Mouse (Mus musculus): ENCODE measurements at regions not wholly inside any gene's neighbourhood (a gene's known extent, or its start where the extent isn't known, plus 50 kb on each side); places are given as distances from the start of the nearest gene placed in this dataset.

GRCm38 (mm10) chr6:143536525-143537293, 369.7 kb downstream of the Etnk1 start:
- no peak overlapping the region for H3K4me3 ChIP-seq
- no peaks in the 10 kb centered on the region for H3K36me3 ChIP-seq (replicated peaks)
- no peak for DNase-seq (ENCODE audit: low spot score)
- no peaks in the 10 kb centered on the region for H3K9me3 ChIP-seq
- WGBS: 87% methylated on average over 11 of the region's 11 CpGs
- H3K27me3 ChIP-seq (replicated peaks; ENCODE audit: low read depth, poor library complexity, severe bottlenecking): 0 out of 2 replicates have a peak, but pooled peaks cover 5% of the 10 kb centered on the region
- peaks cover 16% of the 10 kb centered on the region for H3K4me1 ChIP-seq
- no peak overlapping the region for H3K27ac ChIP-seq (replicated peaks)

GRCm38 (mm10) chr6:143547406-143547903, 380.4 kb downstream of the Etnk1 start:
- WGBS: 90% methylated on average over 10 of the region's 10 CpGs
- Histone ChIP-seq H3K27me3 (replicated peaks; ENCODE audit: low read depth, poor library complexity, severe bottlenecking) (no peaks in the 10 kb centered on the region), H3K36me3 (replicated peaks) (no peaks in the 10 kb centered on the region), H3K4me1 (no peaks in the 10 kb centered on the region), H3K27ac (replicated peaks) (no peak overlapping the region), H3K4me3 (no peak overlapping the region), H3K9me3 (no peaks in the 10 kb centered on the region)
- no peak for DNase-seq (ENCODE audit: low spot score)

- Histone ChIP-seq H3K9me3 (no peaks in the 10 kb centered on the region), H3K36me3 (replicated peaks) (no peaks in the 10 kb centered on the region), H3K27ac (replicated peaks) (no peak overlapping the region), H3K4me1 (no peaks in the 10 kb centered on the region), H3K27me3 (replicated peaks; ENCODE audit: low read depth, poor library complexity, severe bottlenecking) (no peaks in the 10 kb centered on the region), H3K4me3 (no peak overlapping the region)
- peak; percentile 3 for DNase-seq (ENCODE audit: low spot score)
- 86% methylated on average over 3 of the region's 3 CpGs for whole genome bisulfite sequencing
These were observed 387.9 kb downstream of the Etnk1 start for GRCm38 (mm10) chr6:143554946-143555345.

- H3K27me3 ChIP-seq (replicated peaks; ENCODE audit: low read depth, poor library complexity, severe bottlenecking): no peaks in the 10 kb centered on the region
- no peaks in the 10 kb centered on the region for H3K36me3 ChIP-seq (replicated peaks)
- H3K9me3 ChIP-seq: no peaks in the 10 kb centered on the region
- WGBS: 88% methylated on average over 11 of the region's 11 CpGs
- no peak for DNase-seq (ENCODE audit: low spot score)
- no peaks in the 10 kb centered on the region for H3K4me1 ChIP-seq
- H3K4me3 ChIP-seq: no peak overlapping the region
- no peak overlapping the region for H3K27ac ChIP-seq (replicated peaks)
These were observed 391.2 kb downstream of the Etnk1 start for GRCm38 (mm10) chr6:143558046-143558884.

GRCm38 (mm10) chr6:143559316-143559715, 392.3 kb downstream of the Etnk1 start:
- 61% methylated on average over 4 of the region's 4 CpGs for WGBS
- Histone ChIP-seq H3K27ac (replicated peaks) (no peak overlapping the region), H3K27me3 (replicated peaks; ENCODE audit: low read depth, poor library complexity, severe bottlenecking) (no peaks in the 10 kb centered on the region), H3K4me1 (no peaks in the 10 kb centered on the region), H3K4me3 (no peak overlapping the region), H3K36me3 (replicated peaks) (no peaks in the 10 kb centered on the region), H3K9me3 (no peaks in the 10 kb centered on the region)
- DNase-seq (ENCODE audit: low spot score): no peak

GRCm38 (mm10) chr6:143561316-143562088, 394.5 kb downstream of the Etnk1 start:
- Histone ChIP-seq H3K4me1 (no peaks in the 10 kb centered on the region), H3K27ac (replicated peaks) (no peak overlapping the region), H3K36me3 (replicated peaks) (no peaks in the 10 kb centered on the region), H3K9me3 (no peaks in the 10 kb centered on the region), H3K27me3 (replicated peaks; ENCODE audit: low read depth, poor library complexity, severe bottlenecking) (no peaks in the 10 kb centered on the region), H3K4me3 (no peak overlapping the region)
- DNase-seq (ENCODE audit: low spot score): no peak
- WGBS: 74% methylated on average over 6 of the region's 6 CpGs

- Histone ChIP-seq H3K4me3 (no peak overlapping the region), H3K27me3 (replicated peaks; ENCODE audit: low read depth, poor library complexity, severe bottlenecking) (no peaks in the 10 kb centered on the region), H3K27ac (replicated peaks) (peak overlapping the region; percentile 41), H3K9me3 (no peaks in the 10 kb centered on the region), H3K4me1 (peaks cover 15% of the 10 kb centered on the region), H3K36me3 (replicated peaks) (no peaks in the 10 kb centered on the region)
- WGBS: 51% methylated on average over 24 of the region's 24 CpGs
- peak; percentile 81 for DNase-seq (ENCODE audit: low spot score)
These were observed 404.5 kb downstream of the Etnk1 start for GRCm38 (mm10) chr6:143571356-143572115.

GRCm38 (mm10) chr6:143579223-143579622, 412.2 kb downstream of the Etnk1 start:
- 93% methylated on average over 1 of the region's 1 CpGs for WGBS
- no peaks in the 10 kb centered on the region for H3K9me3 ChIP-seq

GRCm38 (mm10) chr6:143589666-143590065, 422.6 kb downstream of the Etnk1 start:
- Histone ChIP-seq H3K4me3 (no peak overlapping the region), H3K9me3 (no peaks in the 10 kb centered on the region; the same call in 1 of the 2 replicates), H3K4me1 (no peaks in the 10 kb centered on the region), H3K27ac (replicated peaks) (no peak overlapping the region), H3K27me3 (replicated peaks; ENCODE audit: low read depth, poor library complexity, severe bottlenecking) (no peaks in the 10 kb centered on the region), H3K36me3 (replicated peaks) (no peaks in the 10 kb centered on the region)
- DNase-seq (ENCODE audit: low spot score): no peak
- 86% methylated on average over 1 of the region's 1 CpGs for WGBS

More at GRCm38 (mm10) chr6:143579223-143579622, 412.2 kb downstream of the Etnk1 start:
- DNase-seq (ENCODE audit: low spot score): no peak
- Histone ChIP-seq H3K27me3 (replicated peaks; ENCODE audit: low read depth, poor library complexity, severe bottlenecking) (0 out of 2 replicates have a peak, but pooled peaks cover 5% of the 10 kb centered on the region), H3K4me1 (no peaks in the 10 kb centered on the region), H3K4me3 (no peak overlapping the region), H3K36me3 (replicated peaks) (no peaks in the 10 kb centered on the region), H3K27ac (replicated peaks) (no peak overlapping the region)

GRCm38 (mm10) chr6:143590231-143590630, 423.2 kb downstream of the Etnk1 start:
- H3K9me3 ChIP-seq: no peaks in the 10 kb centered on the region; the same call in 1 of the 2 replicates
- H3K27ac ChIP-seq (replicated peaks): no peak overlapping the region
- no peak for DNase-seq (ENCODE audit: low spot score)
- WGBS: 68% methylated on average over 4 of the region's 4 CpGs
- H3K36me3 ChIP-seq (replicated peaks): no peaks in the 10 kb centered on the region
- H3K4me1 ChIP-seq: no peaks in the 10 kb centered on the region
- no peaks in the 10 kb centered on the region for H3K27me3 ChIP-seq (replicated peaks; ENCODE audit: low read depth, poor library complexity, severe bottlenecking)
- no peak overlapping the region for H3K4me3 ChIP-seq

- no peak for DNase-seq (ENCODE audit: low spot score)
- H3K4me3 ChIP-seq: no peak overlapping the region
- H3K27ac ChIP-seq (replicated peaks): no peak overlapping the region
- H3K36me3 ChIP-seq (replicated peaks): no peaks in the 10 kb centered on the region
- 90% methylated on average over 3 of the region's 3 CpGs for WGBS
- no peaks in the 10 kb centered on the region for H3K4me1 ChIP-seq
- no peaks in the 10 kb centered on the region; the same call in 1 of the 2 replicates for H3K9me3 ChIP-seq
- H3K27me3 ChIP-seq (replicated peaks; ENCODE audit: low read depth, poor library complexity, severe bottlenecking): no peaks in the 10 kb centered on the region
These were observed 425.5 kb downstream of the Etnk1 start for GRCm38 (mm10) chr6:143592490-143592889.
